Mouse (Mus musculus) naive thymus-derived CD4-positive, alpha-beta T cell, adult 2 months (primary cell): ENCODE results near the gene Atp8b4.

ENCODE experiments used
- DNase-seq: peaks from one replicate; pipeline ENCODE4 v3.0.0-alpha.2; 2011; ENCODE audit warnings: low read depth

The Atp8b4 gene

GRCm38 (mm10) chr2:126360688-126361087, 139.8 kb downstream of the Atp8b4 start:
- no peak for DNase-seq

- no peak for DNase-seq
Measured at GRCm38 (mm10) chr2:126359965-126360364, 140.5 kb downstream of the Atp8b4 start.

GRCm38 (mm10) chr2:126359278-126359677, 141.2 kb downstream of the Atp8b4 start:
- DNase-seq: no peak

DNA sequence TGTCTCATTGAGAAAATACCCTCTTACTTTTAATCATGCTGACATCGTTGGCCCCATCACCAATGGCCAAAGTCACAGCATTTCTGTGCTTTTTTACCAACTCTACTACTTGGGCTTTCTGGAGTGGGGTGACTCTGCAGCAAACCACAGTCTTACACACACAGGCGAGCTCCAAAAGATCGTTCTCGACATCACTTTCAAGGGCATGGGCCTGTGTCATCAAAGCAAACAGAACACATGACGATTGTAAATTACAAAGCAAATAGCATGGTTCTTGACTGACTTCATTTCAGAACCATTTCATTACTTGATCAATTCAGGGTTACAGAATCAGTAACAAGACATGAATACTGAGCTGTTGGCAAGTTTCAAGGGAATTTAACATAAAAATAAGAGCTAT, 141.7 kb downstream of the Atp8b4 start:
- DNase-seq: no peak

DNA sequence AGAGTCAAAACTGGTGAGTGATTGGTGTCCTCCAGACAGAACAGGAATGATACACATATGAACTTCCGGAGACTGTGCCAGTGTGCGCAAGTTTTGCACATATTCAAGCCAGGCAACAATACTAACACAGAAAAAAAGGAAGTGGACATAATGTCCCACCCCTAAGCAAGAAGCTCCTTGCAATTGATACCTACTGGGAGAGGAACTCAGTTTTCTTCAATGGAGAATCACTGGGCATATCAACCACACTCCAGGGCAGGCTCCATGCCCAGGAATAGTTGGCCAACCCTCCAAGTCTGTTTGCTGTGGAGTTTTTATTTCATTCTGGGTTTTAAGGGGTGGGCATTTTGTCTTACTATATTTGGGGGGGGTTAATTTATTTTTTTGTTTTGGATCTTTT, 145.2 kb downstream of the Atp8b4 start:
- DNase-seq: no peak

GRCm38 (mm10) chr2:126351811-126352210, 148.7 kb downstream of the Atp8b4 start:
- no peak for DNase-seq

DNA sequence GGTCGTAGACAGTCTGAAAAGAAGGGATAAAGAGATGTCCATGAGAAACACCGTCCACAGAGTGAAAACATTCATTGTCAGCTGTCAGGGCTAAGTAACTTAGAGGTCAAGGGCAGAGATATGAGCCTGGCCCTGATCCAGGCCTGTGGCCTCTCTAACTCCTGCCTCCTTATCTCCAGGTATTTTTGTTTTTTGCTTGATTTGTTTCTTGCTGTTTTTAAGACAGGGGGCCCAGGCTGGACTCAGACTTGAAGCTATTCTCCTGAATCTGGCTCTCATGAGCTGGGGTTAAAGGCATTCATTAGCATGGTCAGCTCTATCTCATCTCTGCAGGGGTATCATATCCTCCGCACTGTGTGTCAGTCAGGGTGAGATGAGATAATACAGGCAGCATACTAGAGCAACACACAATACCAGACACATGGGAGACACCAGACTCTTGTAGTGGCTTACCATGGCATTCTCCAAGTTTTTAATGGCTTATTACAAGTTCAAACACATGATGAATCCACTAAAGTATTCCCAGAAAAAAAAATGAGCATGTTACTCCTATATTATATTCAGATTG, 157.4 kb downstream of the Atp8b4 start:
- no peak for DNase-seq

DNA sequence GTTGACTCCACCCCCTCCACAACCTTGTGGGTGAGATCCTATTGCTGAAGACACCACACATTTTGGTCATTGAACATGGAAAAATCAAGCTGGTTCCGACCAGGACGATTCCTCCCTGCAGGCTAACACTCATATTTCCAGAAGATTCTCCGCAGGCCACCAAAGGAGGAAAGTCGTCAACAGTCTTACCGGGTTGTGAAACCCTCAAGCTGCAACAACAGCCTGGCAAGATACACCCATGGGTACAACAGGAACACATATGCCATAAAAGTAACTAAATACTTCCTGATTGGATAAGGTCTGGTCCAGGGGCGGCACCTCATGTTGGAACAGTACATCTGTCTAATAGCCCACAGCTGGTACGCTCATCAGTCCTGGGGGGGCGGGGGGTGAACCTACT, 159.0 kb downstream of the Atp8b4 start:
- DNase-seq: no peak

DNA sequence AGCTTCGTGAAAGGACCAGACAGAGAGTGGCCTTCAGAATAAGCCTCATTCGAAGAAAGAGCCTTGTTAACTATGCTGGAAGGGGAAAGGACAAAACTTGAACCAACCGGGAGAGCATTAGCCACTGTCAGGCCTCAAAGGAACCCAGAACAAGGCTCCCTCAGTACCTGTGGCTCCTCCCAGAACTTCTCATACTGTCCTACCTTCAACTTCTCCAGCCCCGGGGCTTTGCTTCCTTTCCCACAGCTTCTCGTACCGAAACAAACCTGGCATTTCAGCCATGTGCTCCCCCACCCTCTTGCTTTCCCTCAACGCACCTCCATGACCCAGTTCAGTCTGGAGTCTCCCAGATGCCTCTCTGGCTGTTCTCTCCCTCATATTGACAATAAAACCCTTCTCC, 160.3 kb downstream of the Atp8b4 start:
- no peak for DNase-seq

GRCm38 (mm10) chr2:126339516-126339915, 161.0 kb downstream of the Atp8b4 start:
- DNase-seq: no peak

- no peak for DNase-seq
Measured at GRCm38 (mm10) chr2:126337143-126337542, 163.3 kb downstream of the Atp8b4 start.

DNA sequence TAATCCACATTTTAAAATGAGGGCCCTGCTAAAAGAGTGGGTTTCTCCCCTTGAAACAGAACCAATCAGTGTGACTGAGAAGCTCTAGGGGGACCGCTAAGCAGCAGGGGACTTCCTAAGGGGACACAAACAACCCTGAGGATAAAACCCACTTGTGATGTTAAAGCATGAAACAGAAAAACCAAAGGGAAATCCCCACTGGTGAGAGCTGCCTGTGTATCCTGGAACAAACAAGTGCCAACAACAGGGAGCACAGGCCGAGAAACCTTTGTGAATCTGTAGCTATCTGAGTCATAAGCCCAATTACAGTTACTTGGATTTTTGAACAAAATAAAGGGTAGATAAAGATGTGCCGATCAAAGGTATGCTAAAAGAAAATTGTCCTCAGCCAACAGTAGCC, 168.7 kb downstream of the Atp8b4 start:
- no peak for DNase-seq

GRCm38 (mm10) chr2:126323206-126323605, 177.3 kb downstream of the Atp8b4 start:
- DNase-seq: no peak

DNA sequence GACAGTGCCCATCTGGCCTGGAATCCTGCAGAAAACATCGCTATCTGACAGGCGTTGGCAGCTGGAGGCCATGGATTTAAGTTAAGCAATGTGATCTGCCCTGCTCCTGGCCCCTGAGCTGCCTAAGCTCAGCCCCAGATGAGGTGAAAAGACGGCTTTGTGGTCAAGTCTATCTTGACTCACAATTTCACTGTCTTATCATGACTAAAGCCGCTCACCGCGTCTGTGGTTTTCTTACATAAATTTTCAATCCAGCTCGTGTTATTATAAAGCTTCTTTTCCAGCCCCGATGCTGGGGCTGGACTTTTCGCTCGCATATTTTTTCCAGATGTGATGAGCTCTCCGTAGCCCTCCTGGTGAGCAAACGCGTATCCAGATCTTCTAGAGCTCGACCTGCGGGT, 177.8 kb downstream of the Atp8b4 start:
- DNase-seq: no peak

- no peak for DNase-seq
Measured at GRCm38 (mm10) chr2:126318071-126318470, 182.4 kb downstream of the Atp8b4 start.

DNA sequence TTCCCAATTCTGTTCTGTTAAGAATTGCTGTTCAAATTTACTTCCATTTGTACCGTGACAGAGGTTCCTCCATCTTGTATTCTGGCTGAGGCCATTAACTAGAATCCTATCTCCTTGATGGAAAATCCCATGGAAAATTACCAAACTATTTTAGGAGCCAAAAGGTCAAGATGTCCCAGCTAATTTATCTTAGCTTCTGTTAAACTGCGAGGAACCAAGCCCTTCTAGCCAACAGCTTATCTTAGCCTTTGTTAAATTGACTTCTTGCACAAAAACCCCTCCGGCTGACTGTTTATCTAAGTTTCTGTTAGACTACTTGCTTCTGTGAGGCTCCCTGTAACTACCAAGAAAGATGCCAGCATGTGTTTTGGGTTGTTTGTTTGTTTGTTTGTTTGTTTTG, 183.5 kb downstream of the Atp8b4 start:
- no peak for DNase-seq

DNA sequence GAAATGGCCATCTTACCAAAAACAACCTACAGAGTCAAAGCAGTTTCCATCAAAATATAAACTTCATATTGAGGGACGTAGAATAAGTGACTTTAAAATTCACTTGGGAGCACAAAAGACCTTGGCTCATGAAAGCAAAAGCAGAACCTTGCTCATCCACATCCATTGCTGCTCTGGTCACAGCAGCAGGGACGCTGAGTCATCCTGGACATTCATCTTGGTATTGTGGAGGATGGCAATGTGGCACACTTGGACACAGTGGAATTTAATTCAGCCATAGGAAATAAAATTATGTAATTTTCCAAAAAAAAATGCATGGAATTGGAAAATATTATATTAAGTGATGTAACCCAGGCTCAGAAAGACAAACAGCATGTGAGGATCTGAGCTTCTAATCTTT, 184.1 kb downstream of the Atp8b4 start:
- DNase-seq: no peak

- DNase-seq: no peak
Measured at GRCm38 (mm10) chr2:126311056-126311455, 189.4 kb downstream of the Atp8b4 start.

DNA sequence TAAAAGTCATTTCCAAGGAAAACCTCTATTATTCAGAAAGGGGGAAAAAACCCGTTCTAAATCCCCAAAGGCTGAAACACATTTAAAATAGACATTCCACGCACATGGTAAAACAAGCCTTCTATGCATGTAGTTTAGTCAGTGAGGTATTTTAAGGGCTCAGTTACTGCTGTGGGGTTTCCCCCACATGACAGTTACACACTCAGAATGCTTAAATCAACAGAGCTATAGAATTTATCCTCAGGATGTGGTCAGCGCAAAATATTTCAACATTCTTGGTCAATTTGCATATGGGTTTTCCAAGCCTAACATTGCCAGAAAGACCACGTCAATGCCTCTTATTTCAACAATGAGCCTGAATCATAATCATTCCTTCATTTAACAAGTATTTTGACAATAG, 190.5 kb downstream of the Atp8b4 start:
- no peak for DNase-seq

GRCm38 (mm10) chr2:126304621-126305020, 195.9 kb downstream of the Atp8b4 start:
- DNase-seq: no peak

DNA sequence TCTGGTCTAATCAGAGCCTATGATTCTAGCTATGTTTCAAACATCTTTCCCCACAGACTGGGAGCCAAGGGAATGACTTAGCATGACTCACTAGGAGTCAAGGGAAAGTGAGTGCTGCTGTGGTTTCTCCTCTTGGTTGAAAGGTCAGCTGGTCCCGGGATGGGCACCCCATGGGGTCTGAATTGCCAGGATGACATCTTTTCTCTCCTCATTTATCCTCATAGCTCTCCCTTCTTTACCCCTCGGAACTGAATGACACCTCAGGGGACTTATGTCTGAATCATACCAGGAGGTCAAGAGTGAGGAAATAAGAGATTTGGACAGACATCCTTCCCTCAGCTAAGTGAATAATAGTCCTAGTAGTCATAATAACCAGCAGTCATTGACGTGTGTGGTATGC, 197.2 kb downstream of the Atp8b4 start:
- DNase-seq: no peak

- no peak for DNase-seq
Measured at GRCm38 (mm10) chr2:126302381-126302780, 198.1 kb downstream of the Atp8b4 start.

DNA sequence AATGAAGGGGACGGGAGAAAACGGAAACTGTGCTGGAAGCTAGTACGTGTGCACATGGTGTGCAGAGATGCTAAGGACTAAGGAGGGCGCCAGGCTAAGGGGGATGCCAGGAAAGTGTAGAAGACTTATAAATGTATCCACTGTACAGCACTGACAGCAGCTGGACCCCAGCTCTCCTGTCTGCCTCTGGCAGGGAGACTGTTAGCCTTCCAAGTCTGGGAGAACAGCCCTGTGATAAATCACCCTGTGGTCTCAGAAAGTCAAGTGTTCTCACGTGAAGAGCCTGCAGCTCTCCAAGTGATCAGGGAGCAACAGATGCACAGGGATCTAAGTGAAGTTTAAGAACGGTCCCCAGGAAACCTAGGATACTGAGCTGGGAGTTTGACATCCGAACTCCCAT, 209.8 kb downstream of the Atp8b4 start:
- DNase-seq: no peak

GRCm38 (mm10) chr2:126287942-126288341, 212.5 kb downstream of the Atp8b4 start:
- no peak for DNase-seq

GRCm38 (mm10) chr2:126286420-126286819, 214.1 kb downstream of the Atp8b4 start:
- DNase-seq: no peak
